Mouse (Mus musculus) liver, embryonic 13.5 days (tissue): ENCODE measurements around the gene Ust. TPM values are rescaled to one million over a fixed set of nuclear protein-coding genes. Genes with fewer than 3 reads are reported as not detected.

ENCODE experiments used
- ATAC-seq: fragments of 200-750 bp; cut with Nextera tagmentation; 2 replicates; pipeline ENCODE4 v1.8.0; 2017; ENCODE audit warnings: low read depth, mild to moderate bottlenecking, moderate number of reproducible peaks, moderate library complexity
- DNase-seq: peaks from one replicate; pipeline ENCODE4 v3.0.0; 2022
- H3K27ac ChIP-seq: fragments of 300-500 bp; sonication (generic); 2 replicates; pipeline ENCODE4 v1.5.1; 2015; ENCODE audit warnings: moderate library complexity, mild to moderate bottlenecking, inconsistent platforms
- H3K27me3 ChIP-seq: fragments of 300-500 bp; sonication (generic); 2 replicates; pipeline ENCODE4 v1.6.1; 2015; ENCODE audit warnings: mild to moderate bottlenecking, inconsistent platforms
- H3K36me3 ChIP-seq: fragments of 300-500 bp; sonication (generic); 2 replicates; pipeline ENCODE4 v1.6.1; 2015; ENCODE audit warnings: mild to moderate bottlenecking, inconsistent platforms
- H3K4me1 ChIP-seq: fragments of 300-500 bp; sonication (generic); replicated peaks from 2 replicates; pipeline ENCODE4 v1.6.1; 2015; ENCODE audit warnings: inconsistent platforms
- H3K4me2 ChIP-seq: fragments of 300-500 bp; sonication (generic); 2 replicates; pipeline ENCODE4 v1.6.1; 2015; ENCODE audit warnings: inconsistent platforms, mild to moderate bottlenecking, moderate library complexity
- H3K4me3 ChIP-seq: fragments of 300-500 bp; sonication (generic); replicated peaks from 2 replicates; pipeline ENCODE4 v1.5.1; 2015; ENCODE audit warnings: mild to moderate bottlenecking, inconsistent platforms
- H3K9ac ChIP-seq: fragments of 300-500 bp; sonication (generic); 2 replicates; pipeline ENCODE4 v1.6.1; 2015; ENCODE audit warnings: mild to moderate bottlenecking, inconsistent platforms
- H3K9me3 ChIP-seq: fragments of 300-500 bp; sonication (generic); replicated peaks from 2 replicates; pipeline ENCODE4 v1.6.1; 2016; ENCODE audit warnings: inconsistent platforms
- WGBS: fragments of 180-500 bp; shearing (Covaris S2); methylation state at CpG from one replicate; pipeline ENCODE4 v1.1.7; 2015; ENCODE audit not compliant: insufficient replicate concordance; 5-methylcytosine and 5-hydroxymethylcytosine counted together
- polyA plus RNA-seq: library from polyadenylated mRNA; unstranded; fragments of >200 nt; fragmentation: Nextera tagmentation; extraction: Ambion mirVana; gene quantifications from 2 replicates; pipeline ENCODE4 v1.2.1, GENCODE M21; 2015

Gene Ust
- polyA plus RNA-seq, 1 experiment from 2014 or later = 0.51 TPM

DNA sequence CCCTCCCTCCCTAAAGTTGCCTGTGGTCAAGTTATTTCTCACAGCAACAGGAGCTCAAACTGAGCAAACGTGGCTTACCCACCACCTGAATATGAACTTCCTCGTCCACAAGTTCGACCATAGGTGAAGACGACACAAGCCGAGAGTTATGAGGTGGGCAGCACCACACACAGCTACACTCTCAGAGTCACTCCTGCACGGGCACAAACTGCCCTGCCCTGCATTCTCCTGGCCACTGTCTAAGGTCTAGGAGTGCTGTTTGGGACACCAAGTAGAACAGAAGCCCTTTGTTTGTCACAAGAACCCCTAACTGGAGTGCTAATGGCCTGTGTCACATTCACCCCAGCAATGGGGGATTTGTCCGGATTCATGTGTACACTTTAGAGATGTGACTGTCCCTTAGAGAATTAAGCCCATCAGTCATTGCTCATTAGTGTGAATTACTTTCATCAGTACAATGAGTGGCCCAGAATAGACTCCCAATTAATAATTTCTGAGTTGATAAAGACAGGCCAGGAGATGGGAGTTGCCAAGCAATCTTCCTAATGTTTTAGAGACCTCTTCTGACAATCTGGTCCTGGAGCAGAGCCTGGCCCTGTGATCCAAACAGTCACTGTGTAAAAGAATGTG, 2.3 kb upstream of the Ust start:
- DNase-seq (no peak), ATAC-seq (no peak)
- no peak overlapping the region for H3K4me3 ChIP-seq
- H3K27ac ChIP-seq = no peak overlapping the region
- H3K4me2 ChIP-seq = no peak overlapping the region
- H3K9me3 ChIP-seq = no peaks in the 10 kb centered on the region
- no peak overlapping the region for H3K9ac ChIP-seq
- H3K4me1 ChIP-seq = peaks cover 5% of the 10 kb centered on the region; the same call in 1 of the 2 replicates
- 56% methylated on average over 7 of the region's 7 CpGs for WGBS
- no peaks in the 10 kb centered on the region for H3K36me3 ChIP-seq
- H3K27me3 ChIP-seq = peaks cover 52% of the 10 kb centered on the region

DNA sequence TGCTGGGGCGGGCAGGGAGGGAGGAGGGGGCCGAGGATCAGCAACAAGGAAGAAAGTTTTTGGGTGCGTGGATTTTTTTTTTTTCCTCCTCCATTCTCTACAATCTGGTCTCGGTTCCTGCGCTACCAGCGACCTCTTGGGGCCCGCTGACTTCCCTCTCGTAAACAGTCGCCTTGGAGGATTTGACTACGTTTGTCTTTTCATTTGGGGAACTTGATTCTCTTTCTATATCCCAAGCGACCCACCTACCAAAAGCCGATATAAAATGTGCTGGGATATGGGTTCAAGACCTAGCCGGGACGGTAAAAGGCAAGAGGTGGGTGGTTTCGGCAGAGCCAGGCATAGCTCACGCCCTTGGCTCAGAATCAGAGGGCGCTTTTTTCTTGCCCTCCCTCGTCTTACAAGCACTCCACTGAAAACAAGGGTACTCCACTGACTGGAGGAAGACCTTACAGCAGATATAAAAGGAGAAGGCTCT, 428 bp upstream of the Ust start:
- Histone ChIP-seq H3K4me1 (peaks cover 5% of the 10 kb centered on the region; the same call in 1 of the 2 replicates), H3K36me3 (no peaks in the 10 kb centered on the region), H3K4me3 (peak overlapping the region; percentile 58), H3K27ac (no peak overlapping the region), H3K27me3 (peaks cover 52% of the 10 kb centered on the region), H3K4me2 (peak overlapping the region; percentile 67), H3K9ac (no peak overlapping the region), H3K9me3 (no peaks in the 10 kb centered on the region)
- ATAC-seq (no peak), DNase-seq (no peak)
- 1% methylated on average over 18 of the region's 18 CpGs for WGBS

DNA sequence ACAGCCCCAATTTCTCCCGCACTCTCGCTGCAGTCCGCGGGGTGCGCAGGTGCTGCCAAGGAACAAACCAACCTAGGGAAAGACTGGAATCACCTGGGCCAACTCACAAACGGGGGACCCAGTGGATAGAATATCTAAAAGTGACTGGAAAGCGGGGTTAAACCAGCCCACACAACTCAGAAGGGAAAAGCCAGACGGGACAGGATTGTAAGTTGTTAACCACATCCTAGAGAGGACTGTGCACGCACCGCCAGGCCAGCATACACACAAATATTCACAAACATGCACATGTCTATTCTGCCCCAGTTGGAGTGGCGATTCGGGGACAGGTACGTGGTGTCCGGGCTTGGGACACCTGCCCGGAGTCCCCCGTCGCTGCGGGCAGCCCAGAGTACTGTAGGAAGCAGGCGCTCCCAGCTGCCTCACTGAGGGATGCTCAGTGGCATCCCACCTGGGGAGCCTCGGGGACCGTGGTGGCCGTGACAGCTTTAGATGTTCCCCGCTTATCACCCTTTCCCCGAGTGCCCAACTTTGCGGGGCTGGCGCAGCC, 959 bp downstream of the Ust start:
- Histone ChIP-seq H3K27ac (no peak overlapping the region), H3K9me3 (no peaks in the 10 kb centered on the region), H3K27me3 (peaks cover 52% of the 10 kb centered on the region), H3K4me2 (peak overlapping the region; percentile 67), H3K4me3 (peak overlapping the region; percentile 58), H3K9ac (peak overlapping the region; percentile 36; the same call in 1 of the 2 replicates), H3K4me1 (peaks cover 5% of the 10 kb centered on the region; the same call in 1 of the 2 replicates), H3K36me3 (no peaks in the 10 kb centered on the region)
- DNase-seq (no peak), ATAC-seq (no peak)
- WGBS = 1% methylated on average over 26 of the region's 26 CpGs

DNA sequence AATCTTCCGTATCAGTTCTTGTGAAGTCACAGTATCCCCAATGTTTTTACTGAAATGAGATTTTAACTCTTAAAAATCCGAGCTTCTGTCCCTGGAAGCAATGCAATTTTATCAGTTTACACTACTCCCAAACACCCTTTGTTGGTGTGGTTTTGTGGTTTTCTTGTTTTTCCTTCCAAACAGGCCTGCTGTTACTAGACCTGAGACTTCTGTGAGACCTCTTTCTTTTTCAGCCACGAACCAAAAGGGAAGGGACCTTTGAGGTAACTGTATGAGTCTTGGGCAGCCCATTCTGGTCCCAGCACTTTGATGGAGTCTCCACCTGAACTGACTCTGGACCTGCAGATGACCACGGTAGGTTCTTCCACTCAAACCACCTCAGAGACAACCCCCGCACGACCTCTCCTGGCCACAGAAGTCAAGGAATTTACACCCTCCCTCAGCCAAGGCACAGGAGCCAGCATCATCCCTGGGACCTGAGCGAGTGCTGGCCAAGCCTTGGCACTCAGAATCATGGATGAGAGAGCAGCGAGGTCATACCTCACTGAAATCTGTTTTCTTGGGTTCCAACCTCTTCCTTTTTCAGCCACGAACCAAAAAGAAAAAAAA, 1.6 kb downstream of the Ust start:
- H3K9me3 ChIP-seq = no peaks in the 10 kb centered on the region
- no peaks in the 10 kb centered on the region for H3K36me3 ChIP-seq
- H3K4me3 ChIP-seq = peak overlapping the region; percentile 58; the same call in 1 of the 2 replicates
- H3K4me2 ChIP-seq = peak overlapping the region; percentile 67; the same call in 1 of the 2 replicates
- ATAC-seq (no peak), DNase-seq (no peak)
- 9% methylated on average over 9 of the region's 9 CpGs for WGBS
- H3K9ac ChIP-seq = no peak overlapping the region
- no peak overlapping the region for H3K27ac ChIP-seq
- peaks cover 5% of the 10 kb centered on the region; the same call in 1 of the 2 replicates for H3K4me1 ChIP-seq
- peaks cover 52% of the 10 kb centered on the region for H3K27me3 ChIP-seq

DNA sequence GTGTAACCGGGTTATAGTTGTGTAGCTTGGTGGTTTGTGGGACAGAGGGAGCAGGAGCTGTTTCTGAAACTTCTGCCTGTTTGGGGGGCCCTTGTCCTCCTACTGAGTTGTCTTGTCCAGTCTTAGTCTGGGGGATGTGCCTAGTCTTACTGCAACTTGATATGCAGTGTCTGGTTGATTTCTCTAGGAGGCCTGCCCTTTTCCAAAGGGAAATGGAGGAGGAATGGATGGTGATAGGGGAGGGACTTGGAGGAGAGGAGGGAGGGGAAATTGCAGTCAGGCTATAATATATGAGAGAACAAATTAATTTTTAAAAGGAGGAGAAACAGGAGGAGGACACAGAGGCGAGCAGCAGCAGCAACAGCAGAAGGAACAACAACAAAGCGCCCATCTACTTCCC, 4.9 kb downstream of the Ust start:
- H3K4me2 ChIP-seq = no peak overlapping the region
- peaks cover 28% of the 10 kb centered on the region for H3K27me3 ChIP-seq
- peaks cover 5% of the 10 kb centered on the region; the same call in 1 of the 2 replicates for H3K4me1 ChIP-seq
- WGBS = 58% methylated on average over 3 of the region's 3 CpGs
- no peaks in the 10 kb centered on the region for H3K9me3 ChIP-seq
- H3K36me3 ChIP-seq = no peaks in the 10 kb centered on the region
- no peak overlapping the region for H3K9ac ChIP-seq
- H3K27ac ChIP-seq = no peak overlapping the region
- no peak for DNase-seq
- no peak overlapping the region for H3K4me3 ChIP-seq
- ATAC-seq = no peak

DNA sequence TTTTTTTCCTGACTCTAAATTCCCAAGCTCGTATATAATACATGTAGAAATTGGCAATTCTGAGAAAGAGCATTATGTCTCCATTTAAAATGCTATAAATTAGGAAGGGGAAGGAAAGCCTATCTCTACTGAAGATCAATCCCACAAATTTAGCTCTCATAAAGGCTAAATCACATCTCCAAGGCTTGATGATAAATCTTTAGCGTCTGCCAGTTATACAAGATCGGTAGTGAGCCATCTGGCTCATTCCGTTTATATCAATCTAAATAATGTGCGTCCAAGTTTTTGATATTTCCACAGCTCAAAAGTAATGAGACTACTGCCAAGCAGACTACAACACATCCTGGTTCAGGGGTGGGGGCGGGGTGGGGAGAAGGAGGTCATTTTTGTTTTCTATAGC, 6.4 kb downstream of the Ust start:
- Histone ChIP-seq H3K27ac (no peak overlapping the region), H3K4me1 (no peaks in the 10 kb centered on the region; the same call in 1 of the 2 replicates), H3K36me3 (no peaks in the 10 kb centered on the region), H3K9ac (no peak overlapping the region), H3K4me3 (no peak overlapping the region), H3K9me3 (no peaks in the 10 kb centered on the region), H3K27me3 (peaks cover 13% of the 10 kb centered on the region), H3K4me2 (no peak overlapping the region)
- no peak for ATAC-seq
- no peak for DNase-seq
- WGBS = 70% methylated on average over 6 of the region's 6 CpGs

DNA sequence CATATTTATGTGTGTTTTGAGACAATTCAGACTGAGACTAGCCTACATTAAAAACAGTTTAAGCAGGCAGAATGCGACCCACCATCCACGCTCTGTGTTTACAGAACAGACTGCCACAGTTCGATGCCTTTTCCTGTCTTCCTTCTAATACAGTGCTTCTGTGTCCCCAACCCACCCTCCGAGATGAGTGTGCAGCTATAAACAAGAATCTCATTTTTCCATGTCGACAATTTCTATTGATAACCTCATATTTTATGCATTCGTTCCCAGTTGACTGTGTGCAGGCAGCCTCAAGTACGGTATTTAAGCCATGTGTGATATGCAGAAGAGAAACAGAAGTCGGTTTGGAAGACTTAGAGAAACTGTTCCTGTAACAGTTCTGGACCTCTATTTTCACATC, 6.9 kb downstream of the Ust start:
- ATAC-seq (no peak), DNase-seq (no peak)
- Histone ChIP-seq H3K4me1 (no peaks in the 10 kb centered on the region), H3K27ac (no peak overlapping the region), H3K27me3 (peaks cover 9% of the 10 kb centered on the region), H3K9me3 (no peaks in the 10 kb centered on the region), H3K9ac (no peak overlapping the region), H3K36me3 (no peaks in the 10 kb centered on the region), H3K4me2 (no peak overlapping the region), H3K4me3 (no peak overlapping the region)
- 57% methylated on average over 8 of the region's 8 CpGs for WGBS

DNA sequence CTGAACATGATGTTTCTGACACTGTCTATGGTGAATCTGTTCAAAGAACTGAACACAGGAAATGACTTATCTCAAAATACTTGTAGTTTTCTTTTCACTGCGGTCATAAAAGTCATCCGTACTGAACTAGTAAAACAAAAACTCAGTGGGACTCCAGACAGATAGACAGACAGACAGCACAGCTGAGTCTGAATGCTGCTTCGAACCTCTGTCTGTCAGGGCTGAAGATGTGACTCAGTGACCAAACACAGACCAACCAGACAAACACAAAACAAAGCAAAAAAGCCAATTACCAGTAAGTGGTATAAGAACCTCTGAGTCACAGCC, 12.4 kb downstream of the Ust start:
- Histone ChIP-seq H3K27me3 (no peaks in the 10 kb centered on the region), H3K9me3 (no peaks in the 10 kb centered on the region), H3K4me2 (no peak overlapping the region), H3K4me1 (no peaks in the 10 kb centered on the region), H3K36me3 (no peaks in the 10 kb centered on the region), H3K9ac (no peak overlapping the region), H3K27ac (no peak overlapping the region), H3K4me3 (no peak overlapping the region)
- ATAC-seq (no peak), DNase-seq (no peak)
- WGBS = 35% methylated on average over 3 of the region's 3 CpGs

DNA sequence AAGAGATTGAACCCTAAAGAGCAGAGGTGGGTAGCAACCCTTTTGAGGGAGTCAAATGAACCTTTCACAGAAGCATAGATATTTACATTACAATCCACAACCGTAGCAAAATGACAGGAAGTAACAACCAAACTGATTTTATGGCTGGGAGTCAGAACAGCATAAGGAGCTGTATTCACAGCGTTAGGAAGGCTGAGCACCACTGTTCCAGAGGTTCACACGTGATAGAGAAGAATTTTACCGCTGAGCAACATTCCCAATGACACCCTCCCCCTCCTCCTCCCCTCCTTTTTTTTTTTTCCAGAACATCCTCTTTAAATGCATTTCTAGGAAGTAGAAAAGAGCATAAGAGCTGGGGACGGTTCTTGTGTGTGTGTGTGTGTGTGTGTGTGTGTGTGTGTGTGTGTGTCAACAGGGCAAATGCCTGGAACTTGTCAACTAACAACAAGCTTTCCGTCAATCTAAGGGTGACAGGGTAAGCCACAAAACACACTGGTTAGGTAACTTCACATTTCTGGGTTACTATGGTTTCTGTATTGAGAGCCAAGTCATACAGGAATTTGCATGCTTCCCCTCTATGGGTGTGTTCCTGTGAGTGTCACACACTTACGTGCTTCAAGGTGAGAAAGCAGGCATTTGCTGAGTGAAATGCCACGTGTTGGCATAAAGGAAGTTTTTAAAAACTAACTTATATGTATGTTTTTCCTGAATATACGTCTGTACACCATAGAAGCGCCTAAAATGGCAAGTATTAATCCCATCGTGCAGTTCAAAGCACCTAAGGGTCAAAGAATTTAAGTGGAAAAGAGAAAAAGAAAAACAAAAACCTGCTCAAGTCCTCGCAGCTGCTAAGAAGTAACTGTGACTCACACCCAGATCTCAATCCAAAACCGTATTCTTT, 13.0 kb downstream of the Ust start:
- no peak overlapping the region for H3K9ac ChIP-seq
- H3K9me3 ChIP-seq = no peaks in the 10 kb centered on the region
- ATAC-seq = no peak
- H3K27me3 ChIP-seq = no peaks in the 10 kb centered on the region
- H3K4me3 ChIP-seq = no peak overlapping the region
- 37% methylated on average over 13 of the region's 13 CpGs for WGBS
- H3K4me1 ChIP-seq = no peaks in the 10 kb centered on the region
- no peaks in the 10 kb centered on the region for H3K36me3 ChIP-seq
- no peak overlapping the region for H3K27ac ChIP-seq
- no peak for DNase-seq
- H3K4me2 ChIP-seq = no peak overlapping the region

DNA sequence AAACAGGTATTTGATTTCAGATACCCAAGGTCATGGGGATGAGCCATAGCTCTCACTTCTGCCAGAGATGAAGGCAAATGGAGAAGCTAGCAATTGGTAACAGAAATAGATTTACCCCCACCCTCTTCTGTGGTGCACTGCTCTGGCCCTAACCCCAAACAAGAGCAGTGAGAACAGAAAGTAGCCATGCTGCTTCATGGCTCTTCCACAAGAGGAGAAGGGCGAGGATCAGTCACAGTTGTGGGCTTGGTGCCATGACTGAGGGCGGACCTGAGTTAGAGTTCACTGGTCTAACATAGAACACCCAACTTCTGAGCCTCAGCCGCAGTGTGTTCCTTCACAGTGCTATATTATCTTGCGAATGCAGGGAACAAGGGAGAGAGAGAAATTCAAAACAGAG, 13.8 kb downstream of the Ust start:
- H3K9ac ChIP-seq = no peak overlapping the region
- H3K4me3 ChIP-seq = no peak overlapping the region
- 53% methylated on average over 4 of the region's 4 CpGs for WGBS
- H3K27me3 ChIP-seq = no peaks in the 10 kb centered on the region
- H3K9me3 ChIP-seq = no peaks in the 10 kb centered on the region
- DNase-seq (no peak), ATAC-seq (no peak)
- H3K4me2 ChIP-seq = no peak overlapping the region
- no peaks in the 10 kb centered on the region for H3K4me1 ChIP-seq
- no peaks in the 10 kb centered on the region for H3K36me3 ChIP-seq
- no peak overlapping the region for H3K27ac ChIP-seq
